Mouse (Mus musculus) CH12.LX (cell line): ENCODE data around the gene Slc2a5. TPM values are rescaled to one million over a fixed set of nuclear protein-coding genes. Genes with fewer than 3 reads are reported as not detected.
A peak's percentile ranks its signal among the peaks of the same experiment; 100 is the strongest.

Source experiments
- DNase-seq: peaks from one replicate; pipeline ENCODE4 v3.0.0-alpha.2; 2013; ENCODE audit errors: extremely low read depth
- H3K27ac ChIP-seq: 2 replicates; pipeline ENCODE4 v1.5.1; 2012; ENCODE audit warnings: low read depth, mild to moderate bottlenecking, control low read depth, moderate library complexity; ENCODE audit not compliant: insufficient read depth
- H3K27me3 ChIP-seq: replicated peaks from 2 replicates; pipeline ENCODE3; 2012; ENCODE audit warnings: inconsistent platforms
- H3K36me3 ChIP-seq, 2 experiments: replicated peaks in 1 of 2; 2 replicates each; pipeline versions ENCODE3 to v1.6.1; 2012; ENCODE audit warnings: inconsistent platforms in 1 of 2, low read length in 1 of 2, mild to moderate bottlenecking in 1 of 2, mixed read lengths in 1 of 2, moderate library complexity in 1 of 2; ENCODE audit not compliant: control insufficient read depth in 1 of 2, insufficient read depth in 1 of 2
- H3K4me1 ChIP-seq, 2 experiments: 2 replicates each; pipeline ENCODE4 v1.6.1; 2012; ENCODE audit warnings: inconsistent platforms in 1 of 2, moderate library complexity in 1 of 2; ENCODE audit not compliant: insufficient read depth in 2 of 2, control insufficient read depth in 1 of 2
- H3K4me2 ChIP-seq: 2 replicates; pipeline ENCODE4 v1.6.1; 2012; ENCODE audit warnings: low read depth, mild to moderate bottlenecking, control low read depth; ENCODE audit not compliant: poor library complexity, insufficient read depth, severe bottlenecking
- H3K4me3 ChIP-seq, 3 experiments: fragments of 150-350 bp in 1 of 3; sonication (generic) in 1 of 3; replicated peaks in 1 of 3; 2 replicates each; pipeline versions ENCODE3 to v1.5.1; 2011 to 2012; ENCODE audit warnings: low read depth in 2 of 3, low read length in 2 of 3, mild to moderate bottlenecking in 2 of 3, moderate library complexity in 2 of 3, control low read depth in 1 of 3, improper control_type of control experiment in 1 of 3, inconsistent platforms in 1 of 3, mixed read lengths in 1 of 3; ENCODE audit not compliant: poor library complexity in 1 of 3
- H3K79me2 ChIP-seq: replicated peaks from 2 replicates; pipeline ENCODE4 v1.6.1; 2012; ENCODE audit warnings: mild to moderate bottlenecking, moderate library complexity; ENCODE audit not compliant: control insufficient read depth, poor library complexity, insufficient read depth, severe bottlenecking; ENCODE audit errors: extremely low read depth
- H3K9ac ChIP-seq: 2 replicates; pipeline ENCODE4 v1.6.1; 2012; ENCODE audit warnings: low read depth, mild to moderate bottlenecking, control low read depth, moderate library complexity; ENCODE audit not compliant: insufficient read depth
- H3K9me3 ChIP-seq: replicated peaks from 2 replicates; pipeline ENCODE3; 2012; ENCODE audit warnings: low read length, inconsistent platforms, mixed read lengths
- BHLHE40 ChIP-seq: IDR thresholded peaks from 2 replicates; pipeline ENCODE4 v1.6.1; 2011; ENCODE audit warnings: mild to moderate bottlenecking, low read depth, low read length, improper control_type of control experiment
- CHD2 ChIP-seq: IDR thresholded peaks from 2 replicates; pipeline ENCODE4 v1.6.1; 2011; ENCODE audit warnings: low read length, improper control_type of control experiment
- CTCF ChIP-seq, 2 experiments: IDR thresholded peaks in 1 of 2; conservative IDR thresholded peaks in 1 of 2; 2 replicates each; pipeline ENCODE4 v1.5.1; 2011 to 2012; ENCODE audit warnings: low read depth in 2 of 2, low read length in 2 of 2, improper control_type of control experiment in 1 of 2, inconsistent platforms in 1 of 2, mild to moderate bottlenecking in 1 of 2, moderate library complexity in 1 of 2
- ELF1 ChIP-seq: IDR thresholded peaks from 2 replicates; pipeline ENCODE4 v1.6.1; 2014; ENCODE audit warnings: low read depth, mild to moderate bottlenecking, inconsistent platforms, low read length, improper control_type of control experiment
- ETS1 ChIP-seq: conservative IDR thresholded peaks from 2 replicates; pipeline ENCODE4 v1.6.1; 2012; ENCODE audit warnings: low read depth, mild to moderate bottlenecking, inconsistent platforms, low read length, improper control_type of control experiment, moderate library complexity
- HCFC1 ChIP-seq: IDR thresholded peaks from 2 replicates; pipeline ENCODE4 v1.6.1; 2012; ENCODE audit warnings: low read depth, mild to moderate bottlenecking, inconsistent platforms, low read length, improper control_type of control experiment
- JUN ChIP-seq: IDR thresholded peaks from 2 replicates; pipeline ENCODE4 v1.6.1; 2011; ENCODE audit warnings: low read depth, mild to moderate bottlenecking, low read length, improper control_type of control experiment, moderate library complexity; ENCODE audit not compliant: insufficient read depth
- MAFK ChIP-seq: IDR thresholded peaks from 2 replicates; pipeline ENCODE4 v1.6.1; 2011; ENCODE audit warnings: low read length, improper control_type of control experiment; ENCODE audit not compliant: insufficient replicate concordance
- MAX ChIP-seq: IDR thresholded peaks from 2 replicates; pipeline ENCODE4 v1.6.1; 2011; ENCODE audit warnings: low read length, improper control_type of control experiment
- MEF2A ChIP-seq: IDR thresholded peaks from 2 replicates; pipeline ENCODE4 v1.6.1; 2014; ENCODE audit warnings: low read depth, mild to moderate bottlenecking, inconsistent platforms, low read length, improper control_type of control experiment, borderline replicate concordance
- MYC ChIP-seq: IDR thresholded peaks from 2 replicates; pipeline ENCODE4 v1.6.1; 2011; ENCODE audit warnings: low read depth, mild to moderate bottlenecking, improper control_type of control experiment, low read length
- NELFE ChIP-seq: IDR thresholded peaks from 2 replicates; pipeline ENCODE4 v1.6.1; 2011; ENCODE audit warnings: low read depth, low read length, improper control_type of control experiment
- PAX5 ChIP-seq: IDR thresholded peaks from 2 replicates; pipeline ENCODE4 v1.6.1; 2012; ENCODE audit warnings: low read length, inconsistent platforms, mixed read lengths
- RAD21 ChIP-seq: IDR thresholded peaks from 2 replicates; pipeline ENCODE4 v1.6.1; 2011; ENCODE audit warnings: low read depth, mild to moderate bottlenecking, low read length, improper control_type of control experiment, moderate library complexity
- RCOR1 ChIP-seq: conservative IDR thresholded peaks from 2 replicates; pipeline ENCODE4 v1.6.1; 2012; ENCODE audit warnings: low read depth, mild to moderate bottlenecking, inconsistent platforms, low read length, improper control_type of control experiment
- SMC3 ChIP-seq: IDR thresholded peaks from 2 replicates; pipeline ENCODE4 v1.6.1; 2011; ENCODE audit warnings: low read depth, low read length, improper control_type of control experiment
- TCF12 ChIP-seq: IDR thresholded peaks from 2 replicates; pipeline ENCODE4 v1.6.1; 2014; ENCODE audit warnings: low read depth, mild to moderate bottlenecking, inconsistent platforms, low read length, improper control_type of control experiment
- ZKSCAN1 ChIP-seq: IDR thresholded peaks from 2 replicates; pipeline ENCODE4 v1.6.1; 2012; ENCODE audit warnings: low read depth, inconsistent platforms, low read length, improper control_type of control experiment, borderline replicate concordance
- ZMIZ1 ChIP-seq: IDR thresholded peaks from 2 replicates; pipeline ENCODE4 v1.6.1; 2012; ENCODE audit warnings: low read depth, mild to moderate bottlenecking, inconsistent platforms, low read length, improper control_type of control experiment
- ZNF384 ChIP-seq: IDR thresholded peaks from 2 replicates; pipeline ENCODE4 v1.6.1; 2012; ENCODE audit warnings: low read depth, low read length, improper control_type of control experiment, inconsistent platforms
- dilution Hi-C: fragments of 300-500 bp; cut with MboI; formaldehyde crosslinking; loops from 2 replicates; pipeline ENCODE4 v1.14.3; 2020; ENCODE audit warnings: low sequenced_read_pairs; ENCODE audit not compliant: extremely low pct_unique_long_range_greater_than_20kb, extremely low pct_ligation_motif_present
- in situ Hi-C: fragments of 300-500 bp; cut with MboI; formaldehyde crosslinking; loops from 3 replicates; pipeline ENCODE4 v1.14.3; 2019; ENCODE audit warnings: low sequenced_read_pairs, low pct_ligation_motif_present, low pct_unique_long_range_greater_than_20kb, mixed read lengths
- polyA plus RNA-seq: library from polyadenylated mRNA; unstranded; fragments of >175 nt; gene quantifications from 2 replicates; pipeline ENCODE4 v1.2.1, GENCODE M21; 2012; ENCODE audit warnings: low read depth; ENCODE audit not compliant: insufficient read length
- total RNA-seq, 2 experiments: library from RNA; depleted of rRNA; stranded (reverse); fragments of 300-350 nt in 1 of 2; fragments of >200 nt in 1 of 2; gene quantifications; 2 replicates each; pipeline ENCODE4 v1.2.3; 2012 to 2014

Gene Slc2a5
- total and polyA plus RNA-seq, 3 experiments: 0.81 to 1.5 (median 1.4) TPM

DNA sequence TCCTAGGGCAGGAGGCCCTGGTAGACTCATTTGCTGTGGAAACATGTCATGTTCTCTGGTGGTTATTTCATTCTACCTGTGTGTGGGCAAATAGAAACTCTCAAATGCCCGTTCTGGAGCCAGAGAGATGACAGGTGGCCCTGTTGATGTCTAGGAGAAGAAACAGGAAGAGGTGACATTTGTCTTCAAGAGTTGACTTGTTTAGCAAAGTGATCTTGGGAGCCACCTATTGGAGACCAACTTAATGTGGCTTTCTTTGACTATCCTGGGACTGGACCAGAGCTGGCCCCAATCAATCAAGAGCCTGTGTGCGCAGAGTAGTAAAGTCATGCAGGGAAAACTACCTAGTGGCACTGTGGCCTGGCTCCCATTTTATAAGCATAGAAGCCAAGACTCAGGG, 40.4 kb downstream of the Slc2a5 start:
- in situ Hi-C loops: no loop called here
- no peak overlapping the region for H3K4me2 ChIP-seq
- no peaks in the 10 kb centered on the region for H3K36me3 ChIP-seq
- TF ChIP-seq NELFE (no peak), ZNF384 (no peak), MEF2A (no peak), CTCF (conservative IDR thresholded peaks at IDR 0.05 in 1 of 2, IDR thresholded peaks at IDR 0.05 in 1 of 2; ENCODE audit: low read depth in 2 of 2, low read length in 2 of 2) (peak in 1 of 2 experiments; percentile 68; a peak in 2 of 4 replicates), ELF1 (peak; percentile 60), ZKSCAN1 (no peak), RAD21 (peak; percentile 67), ZMIZ1 (no peak), CHD2 (no peak), MYC (no peak), BHLHE40 (no peak), TCF12 (no peak), SMC3 (peak; percentile 51)
- peak; percentile 29 for DNase-seq
- dilution Hi-C loops: no loop called here
- H3K4me3 ChIP-seq: no peak overlapping the region
- no peaks in the 10 kb centered on the region for H3K79me2 ChIP-seq
- no peak overlapping the region for H3K9ac ChIP-seq
- peaks cover 0 to 11% of the 10 kb centered on the region in 2 experiments; a peak in 2 of 4 replicates for H3K4me1 ChIP-seq
- H3K27me3 ChIP-seq: no peaks in the 10 kb centered on the region
- peaks cover 12% of the 10 kb centered on the region for H3K9me3 ChIP-seq
- no peak overlapping the region for H3K27ac ChIP-seq

DNA sequence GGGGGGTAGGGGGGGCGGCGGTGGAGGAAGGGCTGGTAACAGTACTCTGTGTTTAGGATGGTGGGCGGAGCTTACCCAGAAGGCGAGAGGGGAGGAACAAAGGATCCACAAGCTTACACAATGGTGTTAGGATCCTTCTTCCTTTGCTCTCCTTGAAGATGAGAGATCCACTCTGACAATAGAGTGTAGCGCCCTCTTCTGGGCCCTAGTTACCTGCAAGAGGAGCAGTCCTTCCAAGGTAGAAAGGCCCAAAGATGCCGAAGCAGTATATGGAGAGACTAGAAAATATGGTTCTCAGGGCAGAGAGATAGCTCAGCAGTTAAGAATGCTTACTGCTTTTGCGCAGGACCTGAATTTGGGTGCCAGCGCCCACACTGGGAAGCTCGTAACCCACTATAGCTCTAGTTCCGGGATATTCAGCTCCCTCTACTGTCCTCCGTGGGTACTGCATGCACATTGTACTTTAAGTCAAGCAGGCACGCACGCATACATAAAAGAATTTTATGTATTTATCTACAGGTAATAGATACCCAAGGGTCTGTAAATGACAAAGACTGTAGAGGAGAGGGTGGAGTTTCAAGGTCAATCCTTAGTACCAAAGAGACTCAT, 43.6 kb downstream of the Slc2a5 start:
- TF ChIP-seq MAX: no peak
- 0 out of 4 replicates have a peak, but pooled peaks of 1 of the 2 experiments have one; percentile 20 for TF ChIP-seq CTCF (conservative IDR thresholded peaks at IDR 0.05 in 1 of 2, IDR thresholded peaks at IDR 0.05 in 1 of 2; ENCODE audit: low read depth in 2 of 2, low read length in 2 of 2)
- H3K79me2 ChIP-seq: no peaks in the 10 kb centered on the region
- no peak overlapping the region for H3K27ac ChIP-seq
- H3K4me1 ChIP-seq: peaks cover 5 to 11% of the 10 kb centered on the region in 2 experiments; a peak in 3 of 4 replicates
- in situ Hi-C loops (no loop called here), dilution Hi-C loops (no loop called here)
- H3K4me3 ChIP-seq: no peak overlapping the region
- H3K4me2 ChIP-seq: no peak overlapping the region
- DNase-seq: no peak
- peaks cover 12% of the 10 kb centered on the region for H3K9me3 ChIP-seq
- no peaks in the 10 kb centered on the region for H3K27me3 ChIP-seq
- H3K9ac ChIP-seq: no peak overlapping the region
- H3K36me3 ChIP-seq: no peaks in the 10 kb centered on the region

DNA sequence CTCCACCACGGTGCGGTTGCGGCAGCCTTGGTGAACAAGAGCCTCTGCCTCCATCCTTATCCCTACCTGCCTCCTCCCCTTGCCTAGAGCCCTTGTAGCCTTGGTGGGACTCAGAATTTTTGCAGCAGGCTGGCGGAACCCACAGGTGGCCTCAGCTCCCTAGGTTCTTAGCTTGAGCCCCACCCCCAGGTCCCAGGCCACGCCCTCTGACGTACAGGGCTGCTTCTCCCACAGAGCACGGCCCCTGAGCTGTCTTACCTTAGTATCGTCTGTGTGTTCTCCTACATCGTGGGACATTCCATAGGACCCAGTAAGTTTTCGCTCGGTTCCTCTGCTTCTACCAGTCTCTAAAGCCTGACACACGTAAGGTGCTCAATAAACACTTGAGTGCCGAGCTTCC, 45.8 kb downstream of the Slc2a5 start:
- DNase-seq: peak; percentile 22
- Histone ChIP-seq H3K4me1 (peaks cover 5 to 6% of the 10 kb centered on the region in 2 experiments; a peak in 3 of 4 replicates), H3K27ac (no peak overlapping the region), H3K9me3 (peaks cover 12% of the 10 kb centered on the region)
- TF ChIP-seq JUN (no peak), PAX5 (no peak), HCFC1 (no peak), ETS1 (no peak), RCOR1 (no peak), MAFK (no peak)
- TF ChIP-seq, all 38 proteins: peak for 0
- Histone ChIP-seq H3K4me2 (no peak overlapping the region), H3K27me3 (peaks cover 2% of the 10 kb centered on the region), H3K36me3 (no peaks in the 10 kb centered on the region), H3K4me3 (no peak overlapping the region), H3K9ac (no peak overlapping the region), H3K79me2 (no peaks in the 10 kb centered on the region)
- dilution Hi-C loops: no loop called here
- in situ Hi-C loops: no loop called here
